Mouse (Mus musculus) heart, postnatal 0 days (tissue): ENCODE measurements at regions not wholly inside any gene's neighbourhood (a gene's known extent, or its start where the extent isn't known, plus 50 kb on each side); places are given as distances from the start of the nearest gene placed in this dataset.

Experiments
- CTCF ChIP-seq: IDR thresholded peaks from 2 replicates; pipeline ENCODE4 v1.5.1; 2016; ENCODE audit warnings: antibody characterized with exemption, control low read depth, low read depth
- EP300 ChIP-seq: IDR thresholded peaks from 2 replicates; pipeline ENCODE4 v1.6.1; 2016; ENCODE audit warnings: antibody characterized with exemption, low read depth

GRCm38 (mm10) chr17:63739710-63740109 is 123.2 kb upstream of the Fer start:
- TF ChIP-seq CTCF (no peak), EP300 (no peak)
